Mouse (Mus musculus) heart, embryonic 16.5 days (tissue): ENCODE results near the gene Ankrd52. TPM values are rescaled to one million over a fixed set of nuclear protein-coding genes. Genes with fewer than 3 reads are reported as not detected.
A peak's percentile ranks its signal among the peaks of the same experiment; 100 is the strongest.

Source experiments
- ATAC-seq: fragments of 200-750 bp; cut with Nextera tagmentation; replicated peaks from 2 replicates; pipeline ENCODE4 v1.8.0; 2017; ENCODE audit warnings: moderate number of reproducible peaks; ENCODE audit not compliant: insufficient read depth, low FRiP score; ENCODE audit errors: extremely low read depth
- H3K27ac ChIP-seq: fragments of 300-500 bp; sonication (generic); 2 replicates; pipeline ENCODE4 v1.5.1; 2014; ENCODE audit warnings: mild to moderate bottlenecking, low read length, control low read depth, moderate library complexity
- H3K27me3 ChIP-seq: fragments of 300-500 bp; sonication (generic); 2 replicates; pipeline ENCODE4 v1.6.1; 2014; ENCODE audit warnings: low read length, mixed read lengths; ENCODE audit not compliant: control insufficient read depth, insufficient read depth
- H3K36me3 ChIP-seq: fragments of 300-500 bp; sonication (generic); 2 replicates; pipeline ENCODE4 v1.6.1; 2014; ENCODE audit not compliant: control insufficient read depth, insufficient read depth
- H3K4me1 ChIP-seq: fragments of 300-500 bp; sonication (generic); 2 replicates; pipeline ENCODE4 v1.6.1; 2014; ENCODE audit warnings: low read length, mixed read lengths; ENCODE audit not compliant: control insufficient read depth, insufficient read depth
- H3K4me2 ChIP-seq: fragments of 300-500 bp; sonication (generic); 2 replicates; pipeline ENCODE4 v1.6.1; 2014; ENCODE audit warnings: low read depth, mild to moderate bottlenecking, control low read depth, low read length
- H3K4me3 ChIP-seq: fragments of 300-500 bp; sonication (generic); 2 replicates; pipeline ENCODE4 v1.5.1; 2014; ENCODE audit warnings: mild to moderate bottlenecking, control low read depth, low read length
- H3K9ac ChIP-seq: fragments of 300-500 bp; sonication (generic); 2 replicates; pipeline ENCODE4 v1.6.1; 2014; ENCODE audit warnings: low read length, control low read depth
- H3K9me3 ChIP-seq: fragments of 300-500 bp; sonication (generic); replicated peaks from 2 replicates; pipeline ENCODE4 v1.6.1; 2016; ENCODE audit warnings: low read length; ENCODE audit not compliant: control insufficient read depth
- WGBS: fragments of 180-500 bp; shearing (Covaris S2); extraction: QIAGEN DNeasy Blood & Tissue Kit; methylation state at CpG from one replicate; pipeline ENCODE4 v1.1.7; 2014; 5-methylcytosine and 5-hydroxymethylcytosine counted together
- polyA plus RNA-seq: library from polyadenylated mRNA; unstranded; fragments of >200 nt; fragmentation: Nextera tagmentation; extraction: Ambion mirVana; gene quantifications from 2 replicates; pipeline ENCODE4 v1.2.1, GENCODE M21; 2015

Gene Ankrd52
- polyA plus RNA-seq, 1 experiment from 2014 or later: 8.1 TPM

DNA sequence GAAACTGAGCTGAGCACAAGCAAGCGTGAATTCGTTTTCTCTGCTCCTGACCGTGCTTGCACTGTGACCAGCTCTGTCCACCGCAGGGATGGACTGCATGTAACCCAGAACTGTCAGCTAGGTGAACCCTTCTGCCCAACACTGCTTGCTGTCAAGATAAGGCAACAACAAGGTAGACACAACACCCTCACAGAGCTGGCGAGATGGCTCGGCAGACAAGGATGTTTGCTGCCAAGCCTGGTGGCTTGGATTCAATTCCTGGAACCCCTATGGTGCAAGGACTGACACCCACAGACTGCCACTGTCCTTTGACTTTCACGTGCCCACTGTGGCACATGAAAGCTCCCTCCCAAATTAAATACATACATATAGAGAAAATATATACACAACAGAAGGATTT, 27.0 kb downstream of the Ankrd52 start:
- 79% methylated on average over 7 of the region's 7 CpGs for WGBS
- Histone ChIP-seq H3K4me1 (peaks cover 5% of the 10 kb centered on the region), H3K4me3 (no peak overlapping the region), H3K36me3 (peaks cover 3% of the 10 kb centered on the region; the same call in 1 of the 2 replicates), H3K9me3 (no peaks in the 10 kb centered on the region), H3K27me3 (no peaks in the 10 kb centered on the region), H3K9ac (no peak overlapping the region), H3K27ac (no peak overlapping the region), H3K4me2 (no peak overlapping the region)
- no peak for ATAC-seq

DNA sequence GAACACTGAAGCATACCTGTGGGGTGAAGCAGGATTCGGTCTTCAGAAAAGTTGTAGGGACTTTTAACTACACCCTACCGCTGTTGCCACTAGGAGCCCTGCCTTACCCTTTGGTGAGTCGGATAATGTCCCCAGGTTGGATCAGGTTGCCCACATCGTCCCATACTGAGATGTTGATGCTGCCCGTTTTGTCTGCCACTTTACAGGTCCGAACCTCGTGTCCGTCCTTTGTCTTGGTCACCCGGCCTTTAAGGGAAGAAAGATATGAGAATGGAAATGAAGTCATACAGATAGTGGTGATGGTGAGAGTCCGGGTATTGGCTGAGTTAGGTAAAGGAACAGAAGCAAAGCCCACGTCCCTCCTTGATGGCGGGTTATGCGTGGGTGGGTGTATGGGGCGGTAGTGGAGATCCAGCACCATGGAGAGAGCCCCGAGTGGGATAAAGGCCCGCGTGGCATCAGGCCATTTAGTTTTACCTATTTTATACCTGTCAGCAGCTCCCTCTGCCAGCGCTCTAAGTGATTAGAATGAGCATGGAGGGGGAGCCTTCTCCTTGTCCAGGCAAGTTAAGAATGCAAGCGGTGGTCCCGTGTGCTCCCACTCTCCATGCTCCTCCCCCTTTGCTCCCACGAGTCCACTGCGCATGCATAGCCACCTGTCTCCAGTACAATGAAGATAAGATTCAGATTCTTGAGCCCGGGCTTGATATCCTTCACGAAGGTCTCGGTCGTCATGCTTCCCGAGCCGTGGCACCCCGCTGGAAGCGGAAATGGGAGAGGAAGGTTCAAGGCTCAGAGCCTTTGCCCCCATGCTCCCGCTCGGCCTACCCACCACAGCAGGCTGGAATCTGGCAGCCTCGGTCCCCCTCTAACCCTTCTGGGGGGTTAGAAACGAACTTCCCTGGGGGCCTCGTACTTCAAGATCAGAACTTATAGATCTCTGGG, 31.9 kb downstream of the Ankrd52 start:
- WGBS: 13% methylated on average over 35 of the region's 35 CpGs
- peak overlapping the region; percentile 97 for H3K4me2 ChIP-seq
- peak overlapping the region; percentile 88 for H3K9ac ChIP-seq
- peaks cover 29% of the 10 kb centered on the region for H3K4me1 ChIP-seq
- no peak for ATAC-seq
- H3K36me3 ChIP-seq: peaks cover 3% of the 10 kb centered on the region; the same call in 1 of the 2 replicates
- no peaks in the 10 kb centered on the region for H3K27me3 ChIP-seq
- H3K27ac ChIP-seq: peak overlapping the region; percentile 68
- peak overlapping the region; percentile 78 for H3K4me3 ChIP-seq
- no peaks in the 10 kb centered on the region for H3K9me3 ChIP-seq

DNA sequence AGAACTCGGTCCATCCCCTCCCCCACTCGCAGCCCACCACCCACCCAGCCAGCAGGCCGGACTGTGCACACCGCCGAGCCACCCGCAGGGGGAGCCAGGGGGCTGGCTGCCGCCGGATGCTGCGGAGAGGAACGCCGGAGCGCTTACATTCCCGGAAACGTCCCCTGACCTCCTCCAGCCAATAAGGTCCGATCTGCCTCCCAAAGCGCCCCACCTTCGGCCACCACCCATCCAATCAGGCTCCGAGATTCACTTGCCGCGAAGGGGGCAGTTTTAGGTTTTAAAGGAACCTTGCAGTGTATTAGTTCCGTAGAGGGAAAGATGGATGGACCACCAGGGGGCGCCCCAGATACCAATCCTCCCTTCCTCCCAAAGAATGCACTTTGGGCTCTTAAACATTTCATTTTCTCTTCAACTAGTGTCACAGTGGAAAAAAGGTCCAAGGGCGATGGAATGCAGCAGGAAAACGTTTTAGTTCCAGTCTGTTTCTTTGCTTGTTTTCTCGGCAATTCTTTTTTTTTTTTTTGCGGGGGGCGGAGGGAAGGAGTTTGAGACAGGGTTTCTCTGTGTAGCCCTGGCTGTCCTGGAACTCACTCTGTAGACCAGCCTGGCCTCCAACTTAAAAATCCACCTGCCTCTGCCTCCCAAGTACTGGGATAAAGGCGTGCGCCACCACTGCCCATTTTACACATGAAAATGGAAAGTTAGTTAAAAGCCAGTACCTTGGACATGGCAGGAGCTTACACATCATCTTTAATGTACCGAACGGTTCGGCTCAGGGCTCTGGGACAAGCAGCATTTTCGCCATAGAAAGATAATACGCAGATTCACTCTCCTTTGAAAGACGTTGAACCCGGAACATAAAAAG, 33.0 kb downstream of the Ankrd52 start:
- WGBS: 6% methylated on average over 36 of the region's 36 CpGs
- H3K9me3 ChIP-seq: no peaks in the 10 kb centered on the region
- peaks cover 6% of the 10 kb centered on the region; the same call in 1 of the 2 replicates for H3K36me3 ChIP-seq
- H3K4me1 ChIP-seq: peaks cover 32% of the 10 kb centered on the region
- no peaks in the 10 kb centered on the region for H3K27me3 ChIP-seq
- H3K9ac ChIP-seq: peak overlapping the region; percentile 90
- peak overlapping the region; percentile 100 for H3K4me3 ChIP-seq
- peak; percentile 87 for ATAC-seq
- H3K27ac ChIP-seq: peak overlapping the region; percentile 98
- H3K4me2 ChIP-seq: peak overlapping the region; percentile 98

DNA sequence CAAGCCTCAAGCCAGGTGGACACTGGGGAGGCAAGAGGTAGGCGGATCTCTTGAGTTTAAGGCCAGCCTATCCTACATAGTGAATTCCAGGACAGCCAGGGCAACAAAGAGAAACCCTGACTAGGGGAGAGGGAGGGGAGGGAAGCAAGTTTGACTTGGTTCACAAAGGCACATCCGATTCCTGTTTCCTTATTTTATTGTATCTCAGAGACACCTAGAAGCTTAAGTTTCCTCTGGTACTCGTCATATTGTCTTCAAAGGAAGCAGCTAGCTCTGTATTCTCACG, 33.6 kb downstream of the Ankrd52 start:
- Histone ChIP-seq H3K9me3 (no peaks in the 10 kb centered on the region), H3K4me2 (peak overlapping the region; percentile 98), H3K27me3 (no peaks in the 10 kb centered on the region), H3K27ac (peak overlapping the region; percentile 98), H3K36me3 (peaks cover 6% of the 10 kb centered on the region; the same call in 1 of the 2 replicates), H3K4me3 (peak overlapping the region; percentile 100), H3K9ac (peak overlapping the region; percentile 90), H3K4me1 (peaks cover 32% of the 10 kb centered on the region)
- WGBS: 23% methylated on average over 4 of the region's 4 CpGs
- no peak for ATAC-seq

DNA sequence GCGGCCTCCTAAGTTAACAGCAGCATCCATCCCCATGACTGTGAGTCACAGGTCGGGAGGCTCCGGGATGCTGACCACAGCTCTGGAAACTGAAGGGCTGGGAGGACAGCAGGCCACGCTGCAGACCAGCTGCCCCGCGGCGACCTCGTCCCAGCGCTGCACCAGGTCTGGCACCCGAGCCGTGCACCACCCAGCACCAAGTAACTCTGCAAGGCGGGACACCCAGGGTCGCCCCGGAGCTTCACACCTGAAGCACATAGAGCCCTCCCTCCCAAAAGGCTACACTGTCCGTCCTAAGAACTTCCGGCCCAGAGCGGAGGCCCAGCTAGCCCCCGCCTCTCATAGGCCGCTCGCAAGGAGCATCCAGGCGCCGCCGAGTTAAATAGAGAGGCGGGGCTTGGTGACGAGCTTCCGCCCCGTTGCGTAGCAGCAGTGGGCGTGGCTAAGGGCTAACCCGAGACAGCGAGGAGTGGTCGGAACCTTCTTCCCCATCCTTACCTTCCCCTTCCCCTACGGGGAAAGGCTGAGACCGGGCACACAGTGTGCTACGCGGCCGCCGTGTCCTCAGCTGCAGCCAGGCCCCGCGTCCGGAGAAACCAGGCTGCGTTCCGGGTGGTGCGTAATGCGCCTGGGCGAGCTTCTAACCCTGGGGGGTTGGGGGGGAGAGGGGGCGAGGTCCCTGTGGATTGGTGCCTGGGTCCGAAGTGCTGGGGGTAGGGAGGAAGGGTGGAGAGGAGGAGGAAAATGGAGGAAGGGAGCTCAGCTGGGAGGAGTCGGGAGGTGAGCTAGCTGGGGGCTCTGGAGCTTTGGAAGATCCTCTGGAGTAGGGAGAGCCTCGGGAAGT, 34.5 kb downstream of the Ankrd52 start, which contains the start of the genes Nabp2 and Rnf41:
Gene Nabp2 (minus strand): TSS at position 282 of the 844 bp plus-strand sequence.
Gene Rnf41 (plus strand): TSS at position 447 of the 844 bp plus-strand sequence.
- no peaks in the 10 kb centered on the region for H3K9me3 ChIP-seq
- H3K27me3 ChIP-seq: no peaks in the 10 kb centered on the region
- peak within 1 kb of the TSS; percentile 98 for H3K4me2 ChIP-seq
- H3K4me3 ChIP-seq: peak within 1 kb of the TSS; percentile 100
- H3K9ac ChIP-seq: peak within 1 kb of the TSS; percentile 90
- H3K36me3 ChIP-seq: peaks cover 8% of the 10 kb centered on the region; the same call in 1 of the 2 replicates
- H3K4me1 ChIP-seq: peaks cover 32% of the 10 kb centered on the region
- H3K27ac ChIP-seq: peak within 1 kb of the TSS; percentile 98
- WGBS: under 1% methylated on average over 49 of the region's 50 CpGs
- peak; percentile 88 for ATAC-seq

DNA sequence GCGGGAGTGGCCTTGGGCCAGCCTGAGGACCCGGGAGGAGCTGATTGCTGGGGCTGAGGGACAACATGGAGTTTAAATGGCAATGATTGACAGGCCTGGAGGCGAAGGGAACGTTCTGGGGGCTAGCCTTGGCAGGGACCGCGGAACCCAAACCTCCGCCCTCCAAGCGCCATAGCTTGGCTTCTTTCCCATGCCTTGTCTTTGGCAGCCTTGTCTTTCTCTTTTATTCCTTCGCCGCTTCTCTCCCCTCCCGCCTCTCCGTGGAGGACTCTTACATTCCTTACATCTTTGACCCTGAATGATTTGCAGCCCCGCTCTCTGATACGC, 35.1 kb downstream of the Ankrd52 start:
- Histone ChIP-seq H3K9me3 (no peaks in the 10 kb centered on the region), H3K9ac (peak overlapping the region; percentile 90), H3K27ac (peak overlapping the region; percentile 98), H3K4me3 (peak overlapping the region; percentile 100), H3K4me2 (peak overlapping the region; percentile 98), H3K36me3 (peaks cover 12% of the 10 kb centered on the region; the same call in 1 of the 2 replicates), H3K27me3 (no peaks in the 10 kb centered on the region), H3K4me1 (peaks cover 32% of the 10 kb centered on the region)
- peak; percentile 6 for ATAC-seq
- WGBS: under 1% methylated on average over 14 of the region's 14 CpGs

GRCm38 (mm10) chr10:128412558-128412957, 35.6 kb downstream of the Ankrd52 start:
- Histone ChIP-seq H3K9ac (peak overlapping the region; percentile 90), H3K9me3 (no peaks in the 10 kb centered on the region), H3K4me1 (peaks cover 32% of the 10 kb centered on the region), H3K4me2 (peak overlapping the region; percentile 98), H3K4me3 (peak overlapping the region; percentile 100), H3K27ac (peak overlapping the region; percentile 98), H3K36me3 (peaks cover 12% of the 10 kb centered on the region; the same call in 1 of the 2 replicates), H3K27me3 (no peaks in the 10 kb centered on the region)
- ATAC-seq: no peak
- 18% methylated on average over 1 of the region's 1 CpGs for WGBS

DNA sequence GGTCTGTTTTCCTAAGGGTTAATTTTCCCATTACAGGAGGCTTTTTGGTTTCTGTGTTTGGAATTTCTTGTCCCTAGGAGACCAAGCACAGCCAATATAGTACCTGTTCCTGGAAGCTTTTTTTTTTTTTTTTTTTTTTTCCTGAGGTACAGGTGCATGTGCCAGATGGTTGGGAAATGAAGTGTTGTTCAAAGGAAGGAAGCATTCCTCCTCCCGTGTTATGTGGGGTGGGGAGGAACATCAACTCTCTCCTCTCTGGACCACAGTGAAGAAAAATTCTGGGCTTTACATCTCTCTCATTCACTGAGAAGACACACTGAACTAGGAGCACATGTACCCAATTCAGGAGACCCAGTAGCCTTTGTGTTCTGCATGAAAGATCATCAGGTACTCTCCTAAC, 36.2 kb downstream of the Ankrd52 start:
- 56% methylated on average over 1 of the region's 1 CpGs for WGBS
- no peak for ATAC-seq
- H3K4me2 ChIP-seq: peak overlapping the region; percentile 98; the same call in 1 of the 2 replicates

More for the DNA sequence above, 36.2 kb downstream of the Ankrd52 start:
- Histone ChIP-seq H3K9ac (no peak overlapping the region), H3K27ac (no peak overlapping the region), H3K9me3 (no peaks in the 10 kb centered on the region), H3K27me3 (no peaks in the 10 kb centered on the region), H3K4me3 (no peak overlapping the region; the same call in 1 of the 2 replicates), H3K4me1 (peaks cover 32% of the 10 kb centered on the region), H3K36me3 (peaks cover 9% of the 10 kb centered on the region; the same call in 1 of the 2 replicates)
